Mouse (Mus musculus) neural tube, embryonic 14.5 days (tissue): ENCODE results near the gene Tenm2. TPM values are rescaled to one million over a fixed set of nuclear protein-coding genes. Genes with fewer than 3 reads are reported as not detected.

Source experiments
- ATAC-seq: fragments of 200-750 bp; cut with Nextera tagmentation; 2 replicates; pipeline ENCODE4 v1.8.0; 2017; ENCODE audit warnings: low read depth, mild to moderate bottlenecking, moderate TSS enrichment, moderate library complexity
- H3K27ac ChIP-seq: fragments of 300-500 bp; sonication (generic); 2 replicates; pipeline ENCODE4 v1.5.1; 2014; ENCODE audit warnings: low read depth, mild to moderate bottlenecking, control low read depth, low read length, moderate library complexity, mixed read lengths
- H3K27me3 ChIP-seq: fragments of 300-500 bp; sonication (generic); 2 replicates; pipeline ENCODE4 v1.6.1; 2014; ENCODE audit warnings: low read length; ENCODE audit not compliant: control insufficient read depth, insufficient read depth
- H3K36me3 ChIP-seq: fragments of 300-500 bp; sonication (generic); 2 replicates; pipeline ENCODE4 v1.6.1; 2014; ENCODE audit warnings: low read length, mixed read lengths; ENCODE audit not compliant: control insufficient read depth, insufficient read depth
- H3K4me1 ChIP-seq: fragments of 300-500 bp; sonication (generic); 2 replicates; pipeline ENCODE4 v1.6.1; 2014; ENCODE audit warnings: low read length; ENCODE audit not compliant: control insufficient read depth, insufficient read depth
- H3K4me2 ChIP-seq: fragments of 300-500 bp; sonication (generic); 2 replicates; pipeline ENCODE4 v1.6.1; 2014; ENCODE audit warnings: mild to moderate bottlenecking, low read depth, low read length, control low read depth
- H3K4me3 ChIP-seq: fragments of 300-500 bp; sonication (generic); 2 replicates; pipeline ENCODE4 v1.5.1; 2014; ENCODE audit warnings: low read depth, low read length, control low read depth, mixed read lengths
- H3K9ac ChIP-seq: fragments of 300-500 bp; sonication (generic); replicated peaks from 2 replicates; pipeline ENCODE4 v1.6.1; 2014; ENCODE audit warnings: low read depth, mild to moderate bottlenecking, control low read depth, low read length, mixed read lengths
- H3K9me3 ChIP-seq: fragments of 300-500 bp; sonication (generic); 2 replicates; pipeline ENCODE4 v1.6.1; 2016; ENCODE audit warnings: low read length; ENCODE audit not compliant: control insufficient read depth
- WGBS: fragments of 180-500 bp; shearing (Covaris S2); extraction: QIAGEN DNeasy Blood & Tissue Kit; methylation state at CpG from one replicate; pipeline ENCODE4 v1.1.7; 2014; 5-methylcytosine and 5-hydroxymethylcytosine counted together
- polyA plus RNA-seq: library from polyadenylated mRNA; unstranded; fragments of >200 nt; fragmentation: Nextera tagmentation; extraction: Ambion mirVana; gene quantifications from 2 replicates; pipeline ENCODE4 v1.2.1, GENCODE M21; 2014

Gene Tenm2
- polyA plus RNA-seq, 1 experiment from 2014 or later: 32.2 TPM

DNA sequence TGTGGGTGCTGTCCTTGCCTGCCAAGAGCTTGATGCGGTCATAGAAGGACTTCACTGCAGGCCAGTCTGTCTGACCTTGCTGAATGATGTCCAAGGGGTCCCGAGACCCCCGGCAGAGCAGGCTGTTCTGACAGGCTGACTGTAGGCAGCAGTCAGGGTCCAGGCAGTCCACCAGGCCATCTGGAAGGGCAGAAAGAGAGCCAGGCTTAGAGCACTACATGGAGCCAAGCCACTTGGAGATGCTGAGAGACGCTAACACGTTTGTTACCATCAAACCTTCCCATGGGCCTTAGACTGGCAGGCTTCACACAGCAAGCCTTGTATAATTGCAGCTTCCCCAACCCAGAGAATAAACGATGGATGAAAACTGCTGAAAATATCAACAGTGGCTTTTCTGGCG lies 1157.4 kb downstream of the Tenm2 start:
- H3K36me3 ChIP-seq: no peaks in the 10 kb centered on the region
- ATAC-seq: no peak
- no peaks in the 10 kb centered on the region for H3K9me3 ChIP-seq
- H3K27ac ChIP-seq: no peak overlapping the region
- no peak overlapping the region for H3K4me2 ChIP-seq
- H3K4me1 ChIP-seq: 0 out of 2 replicates have a peak, but pooled peaks cover 4% of the 10 kb centered on the region
- WGBS: 75% methylated on average over 7 of the region's 7 CpGs
- no peak overlapping the region for H3K9ac ChIP-seq
- no peaks in the 10 kb centered on the region for H3K27me3 ChIP-seq
- no peak overlapping the region for H3K4me3 ChIP-seq

DNA sequence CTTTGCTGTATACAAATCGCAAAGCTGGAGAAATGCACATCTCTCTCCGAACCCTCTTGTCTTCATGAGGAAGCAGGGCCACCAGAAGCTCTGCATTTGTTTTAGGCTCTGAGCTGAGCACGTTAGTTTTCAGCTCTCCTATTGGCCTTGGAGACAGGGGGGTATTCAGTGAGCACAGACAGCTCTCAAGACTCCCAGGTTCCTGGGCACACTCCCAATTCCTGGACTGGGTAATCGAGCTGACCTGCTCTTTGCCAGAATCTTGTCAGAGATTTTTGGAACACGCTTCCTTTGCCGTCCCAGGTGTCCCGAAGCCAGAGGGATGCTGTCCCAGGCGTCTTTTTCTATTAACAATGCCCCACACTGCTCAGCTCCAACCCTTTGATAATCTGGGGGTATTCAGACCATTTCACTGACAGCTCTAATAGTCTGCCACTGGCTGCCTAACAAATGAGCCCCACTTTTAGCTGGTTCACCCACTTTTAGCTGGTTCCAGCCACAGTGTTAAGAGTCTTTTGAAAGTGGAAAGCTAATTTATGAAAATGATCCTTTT lies 1161.7 kb downstream of the Tenm2 start:
- no peak for ATAC-seq
- Histone ChIP-seq H3K36me3 (no peaks in the 10 kb centered on the region), H3K9ac (no peak overlapping the region), H3K9me3 (no peaks in the 10 kb centered on the region), H3K4me1 (no peaks in the 10 kb centered on the region; the same call in 1 of the 2 replicates), H3K4me3 (no peak overlapping the region), H3K4me2 (no peak overlapping the region), H3K27me3 (no peaks in the 10 kb centered on the region), H3K27ac (no peak overlapping the region)
- WGBS: 61% methylated on average over 8 of the region's 8 CpGs

DNA sequence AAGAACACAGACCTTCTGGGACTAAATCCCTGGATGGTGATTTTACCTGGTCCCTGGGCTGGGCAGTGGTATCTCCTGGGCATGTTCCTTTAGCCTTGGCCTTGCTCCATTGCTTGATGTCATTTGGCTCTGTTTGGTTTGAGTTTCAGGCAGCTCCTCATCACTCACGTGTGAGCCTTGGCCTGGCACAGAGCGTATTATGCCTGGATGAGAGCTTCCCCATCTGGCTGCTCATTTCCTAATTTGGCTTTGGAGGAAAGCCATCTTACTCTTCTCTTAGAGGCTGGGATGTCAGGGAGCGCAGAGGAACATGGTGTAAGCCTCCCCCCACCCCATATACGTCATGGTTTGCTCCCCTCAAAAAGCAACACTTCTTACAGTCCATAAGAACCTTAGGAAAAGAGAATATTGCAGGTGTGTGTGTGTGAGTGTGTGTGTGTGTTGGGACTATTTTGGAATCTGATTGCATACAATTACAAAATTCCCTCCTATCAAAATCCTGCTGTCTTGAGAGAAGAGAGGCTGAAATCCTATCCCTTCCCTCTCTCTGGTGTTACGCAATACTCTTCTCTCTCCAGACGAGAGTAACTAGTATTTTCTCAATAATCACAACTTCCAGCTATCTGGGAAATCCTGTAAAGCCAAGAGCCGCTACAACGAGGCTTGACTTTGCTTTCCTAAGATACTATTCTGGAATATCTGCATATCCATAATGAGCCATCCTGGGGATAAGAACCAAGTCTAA lies 1162.5 kb downstream of the Tenm2 start:
- Histone ChIP-seq H3K4me2 (no peak overlapping the region), H3K4me3 (no peak overlapping the region), H3K27me3 (no peaks in the 10 kb centered on the region), H3K36me3 (no peaks in the 10 kb centered on the region), H3K9me3 (no peaks in the 10 kb centered on the region), H3K4me1 (no peaks in the 10 kb centered on the region; the same call in 1 of the 2 replicates), H3K27ac (no peak overlapping the region), H3K9ac (no peak overlapping the region)
- 74% methylated on average over 8 of the region's 8 CpGs for WGBS
- peak; percentile 69; the same call in 1 of the 2 replicates for ATAC-seq

DNA sequence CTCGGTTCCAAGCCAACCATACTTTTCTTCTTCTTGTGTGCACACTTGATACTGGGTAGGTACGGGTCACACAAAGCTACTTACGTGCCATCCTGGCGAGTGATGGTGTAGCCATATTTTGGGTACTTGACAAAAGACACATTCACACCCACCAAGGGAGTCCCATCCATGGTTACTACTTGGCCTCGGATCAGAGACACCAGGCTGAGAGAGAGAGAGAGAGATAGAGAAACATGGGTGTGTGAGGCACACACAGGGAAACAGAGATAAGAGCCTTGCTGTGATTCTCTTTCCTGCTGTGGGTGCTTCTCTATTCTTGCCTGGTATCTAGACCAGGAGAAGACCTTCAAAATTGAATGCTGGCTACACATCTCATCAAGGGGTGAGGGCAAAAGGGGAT lies 1163.1 kb downstream of the Tenm2 start:
- Histone ChIP-seq H3K9ac (no peak overlapping the region), H3K27me3 (no peaks in the 10 kb centered on the region), H3K27ac (no peak overlapping the region), H3K4me1 (no peaks in the 10 kb centered on the region; the same call in 1 of the 2 replicates), H3K4me2 (no peak overlapping the region), H3K9me3 (no peaks in the 10 kb centered on the region), H3K4me3 (no peak overlapping the region), H3K36me3 (no peaks in the 10 kb centered on the region)
- no peak for ATAC-seq
- 88% methylated on average over 5 of the region's 5 CpGs for WGBS

DNA sequence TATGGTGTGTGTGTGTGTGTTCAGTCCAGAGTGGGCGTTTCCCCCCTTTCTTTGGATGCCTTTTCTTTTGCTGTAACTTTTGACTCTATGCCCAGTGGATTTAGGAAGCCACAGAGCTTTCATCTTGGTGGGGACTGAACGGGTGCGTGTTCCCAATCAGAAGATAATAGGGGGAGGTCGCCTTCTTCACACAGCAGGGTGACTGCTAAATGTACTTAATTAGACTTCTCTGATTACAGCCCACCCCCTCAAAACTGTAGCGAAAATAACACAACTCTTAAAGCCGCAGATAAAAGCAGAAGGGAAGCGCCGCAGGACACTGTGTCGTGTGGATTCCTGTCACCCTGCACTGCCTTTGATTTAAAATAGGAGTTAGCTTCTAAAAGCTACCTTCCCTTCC lies 1163.7 kb downstream of the Tenm2 start:
- H3K27me3 ChIP-seq: no peaks in the 10 kb centered on the region

DNA sequence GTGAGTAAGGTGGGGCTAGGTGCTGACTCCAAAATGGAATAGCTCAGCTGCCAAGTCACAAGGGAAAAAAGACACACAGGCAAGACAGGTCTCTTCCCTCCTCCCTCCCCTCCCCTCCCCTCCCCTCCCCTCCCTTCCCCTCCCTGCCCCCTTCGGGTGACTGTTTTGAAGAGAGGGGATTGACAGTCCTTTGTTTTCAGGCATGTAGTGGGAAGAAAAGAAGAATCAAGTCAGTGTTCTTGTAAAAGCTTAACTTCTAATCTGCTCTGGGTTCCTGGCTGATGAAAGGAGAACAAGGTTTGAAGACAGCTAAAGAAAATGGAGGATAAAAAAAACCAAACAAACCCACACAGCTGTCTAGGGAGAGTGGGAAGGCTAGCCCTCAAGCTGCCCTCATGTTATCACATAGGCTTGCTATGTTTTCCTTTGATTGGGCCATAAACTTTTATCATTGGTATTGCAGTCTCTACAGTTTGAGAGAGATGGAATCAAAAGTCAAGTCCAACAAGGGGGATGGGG lies 1176.4 kb downstream of the Tenm2 start:
- H3K9ac ChIP-seq: no peak overlapping the region
- H3K27me3 ChIP-seq: no peaks in the 10 kb centered on the region
- no peaks in the 10 kb centered on the region for H3K36me3 ChIP-seq
- H3K4me2 ChIP-seq: no peak overlapping the region
- no peak overlapping the region for H3K27ac ChIP-seq
- WGBS: no CpG with 5 or more reads among the region's 1 CpGs
- H3K9me3 ChIP-seq: no peaks in the 10 kb centered on the region
- no peak overlapping the region for H3K4me3 ChIP-seq
- no peak for ATAC-seq
- H3K4me1 ChIP-seq: no peaks in the 10 kb centered on the region

More for the DNA sequence above, 1163.7 kb downstream of the Tenm2 start:
- 45% methylated on average over 9 of the region's 9 CpGs for WGBS
- Histone ChIP-seq H3K9me3 (no peaks in the 10 kb centered on the region), H3K4me1 (no peaks in the 10 kb centered on the region; the same call in 1 of the 2 replicates), H3K4me2 (no peak overlapping the region), H3K36me3 (no peaks in the 10 kb centered on the region), H3K9ac (no peak overlapping the region), H3K4me3 (no peak overlapping the region), H3K27ac (no peak overlapping the region)
- no peak for ATAC-seq

DNA sequence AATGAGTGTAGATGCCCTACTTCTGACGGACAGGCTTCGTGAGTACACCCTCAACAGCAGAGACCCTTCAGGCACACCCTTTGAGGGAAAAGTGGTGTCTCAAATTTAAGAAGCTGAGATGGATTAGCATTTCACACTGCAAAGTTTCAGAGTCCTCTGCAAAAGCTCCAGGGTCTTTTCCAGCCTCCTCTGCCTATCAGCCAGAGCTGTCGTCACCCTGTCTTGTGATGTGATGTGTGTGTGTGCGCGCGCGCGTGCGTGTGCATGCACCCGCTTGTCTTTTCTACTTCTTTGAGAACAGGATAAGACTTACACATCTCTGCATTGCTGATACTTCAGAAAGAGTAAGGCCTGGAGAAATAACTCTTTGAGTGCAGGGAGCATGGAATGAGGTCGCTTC lies 1179.2 kb downstream of the Tenm2 start:
- H3K36me3 ChIP-seq: no peaks in the 10 kb centered on the region
- no peak for ATAC-seq
- no peaks in the 10 kb centered on the region for H3K4me1 ChIP-seq
- H3K27me3 ChIP-seq: no peaks in the 10 kb centered on the region
- no peak overlapping the region for H3K27ac ChIP-seq
- no peak overlapping the region for H3K9ac ChIP-seq
- no peaks in the 10 kb centered on the region for H3K9me3 ChIP-seq
- H3K4me3 ChIP-seq: no peak overlapping the region
- H3K4me2 ChIP-seq: no peak overlapping the region
- 94% methylated on average over 11 of the region's 11 CpGs for WGBS

DNA sequence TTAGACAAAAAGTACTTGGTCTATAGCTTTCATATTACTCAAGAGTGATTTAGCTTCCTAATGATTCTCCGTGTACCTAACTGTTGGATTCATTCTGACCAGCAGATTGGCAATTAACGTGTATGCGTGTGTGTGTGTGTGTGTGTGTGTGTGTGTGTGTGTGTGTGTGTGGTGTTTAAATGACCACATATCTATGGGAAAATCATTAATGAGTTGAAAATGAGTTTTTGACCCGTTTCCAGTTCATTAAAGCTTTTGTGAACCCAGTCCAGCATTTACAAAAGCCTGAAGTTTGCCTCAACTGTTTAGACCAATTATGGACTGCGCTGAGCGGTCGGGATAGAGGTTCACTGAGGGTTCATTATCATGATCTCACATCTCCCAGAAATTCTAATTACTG lies 1181.4 kb downstream of the Tenm2 start:
- H3K27ac ChIP-seq: no peak overlapping the region

DNA sequence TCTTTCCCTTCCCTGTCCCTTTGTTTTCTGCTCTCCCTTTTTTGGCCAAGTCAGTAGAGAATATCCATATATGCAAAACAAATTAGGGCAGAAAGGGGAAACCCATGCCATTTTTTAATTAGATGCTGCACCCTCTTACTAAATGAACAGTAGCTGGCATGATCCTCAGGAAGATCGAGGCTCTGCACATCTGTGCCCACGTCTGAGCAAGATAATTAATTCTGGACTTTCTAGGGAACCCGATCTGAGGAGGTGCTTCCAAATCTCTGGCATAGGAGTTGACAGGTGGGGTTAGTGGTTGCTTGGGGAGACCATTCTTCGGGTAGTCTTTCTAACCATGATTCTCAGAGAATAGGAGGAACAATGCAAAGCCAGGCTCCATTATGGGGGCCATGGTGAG lies 1182.3 kb downstream of the Tenm2 start:
- Histone ChIP-seq H3K27me3 (no peaks in the 10 kb centered on the region), H3K9me3 (no peaks in the 10 kb centered on the region), H3K36me3 (no peaks in the 10 kb centered on the region), H3K27ac (no peak overlapping the region), H3K4me3 (no peak overlapping the region), H3K4me1 (no peaks in the 10 kb centered on the region), H3K9ac (no peak overlapping the region), H3K4me2 (no peak overlapping the region)
- ATAC-seq: no peak
- 43% methylated on average over 4 of the region's 4 CpGs for WGBS

More for the DNA sequence above, 1181.4 kb downstream of the Tenm2 start:
- no peaks in the 10 kb centered on the region for H3K4me1 ChIP-seq
- H3K9ac ChIP-seq: no peak overlapping the region
- no peaks in the 10 kb centered on the region for H3K36me3 ChIP-seq
- no peak for ATAC-seq
- H3K27me3 ChIP-seq: no peaks in the 10 kb centered on the region
- H3K9me3 ChIP-seq: no peaks in the 10 kb centered on the region
- 52% methylated on average over 7 of the region's 7 CpGs for WGBS
- H3K4me3 ChIP-seq: no peak overlapping the region
- H3K4me2 ChIP-seq: no peak overlapping the region
